Mouse (Mus musculus): ENCODE measurements around the gene Slc22a2.
"Not testable (repeated sequence)": the region's sequence is repeated elsewhere in the genome, so short reads cannot be mapped to it uniquely, and the experiment has no call there.

The Slc22a2 gene

DNA sequence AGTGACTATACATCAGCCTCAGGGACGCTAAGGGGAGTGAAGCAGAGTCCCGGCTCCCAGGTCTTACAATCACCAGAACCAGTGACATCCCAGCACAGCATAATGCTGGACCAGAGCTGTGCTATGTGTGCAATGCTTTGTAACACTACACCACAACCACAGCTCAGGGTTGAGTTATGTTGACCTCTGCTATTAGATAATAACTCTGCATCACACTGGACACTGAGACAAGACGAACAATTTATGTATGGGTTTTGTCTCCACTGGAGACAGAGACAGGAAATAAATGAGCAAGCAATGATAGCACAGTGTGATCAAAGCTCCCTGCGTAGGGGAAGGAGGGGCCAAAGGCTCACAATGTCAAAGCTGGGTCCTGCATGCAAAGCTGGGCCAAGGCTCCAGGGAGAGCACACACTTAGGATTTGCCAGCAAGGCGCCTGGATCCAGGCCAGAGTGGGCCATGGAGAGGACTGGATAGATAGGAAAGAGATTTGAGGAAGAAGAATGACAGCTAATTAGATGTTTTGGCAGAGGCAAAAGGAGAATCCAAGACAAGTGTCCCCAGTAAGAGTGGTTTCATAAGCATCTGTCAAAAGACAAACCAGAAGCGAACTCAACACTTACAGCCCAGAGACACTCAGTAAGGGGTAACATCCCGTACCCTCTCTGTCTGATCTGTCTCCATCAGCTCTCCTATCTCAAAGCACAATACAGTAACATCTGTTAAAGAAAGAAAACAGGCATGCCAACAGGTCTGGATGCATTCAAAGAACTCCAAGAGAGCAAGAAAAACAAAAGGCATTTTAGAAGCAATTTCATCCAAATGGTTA, 48.1 kb downstream of the Slc22a2 start:
- DNase-seq (ENCODE audit: low spot score) = peak; percentile 47

DNA sequence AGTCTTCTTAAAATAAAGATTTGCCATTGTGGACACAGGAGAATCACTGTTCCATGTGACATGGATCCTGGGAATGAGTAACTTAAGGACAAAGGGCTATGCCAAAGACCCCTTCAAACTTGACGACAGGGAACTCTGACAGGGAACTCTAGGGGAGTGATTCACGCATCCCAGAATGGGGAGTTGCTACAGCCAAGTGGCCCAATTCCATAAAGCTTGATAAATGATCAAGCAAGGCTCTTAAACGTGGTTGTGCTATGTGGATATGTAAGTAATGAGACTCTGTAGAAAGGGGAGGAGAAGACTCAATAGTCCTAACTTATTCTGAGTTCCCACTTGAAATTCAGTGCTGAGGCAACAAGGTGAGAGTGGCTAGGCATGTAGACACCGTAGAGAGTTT, 50.9 kb downstream of the Slc22a2 start:
- DNase-seq (ENCODE audit: low spot score) = no peak

DNA sequence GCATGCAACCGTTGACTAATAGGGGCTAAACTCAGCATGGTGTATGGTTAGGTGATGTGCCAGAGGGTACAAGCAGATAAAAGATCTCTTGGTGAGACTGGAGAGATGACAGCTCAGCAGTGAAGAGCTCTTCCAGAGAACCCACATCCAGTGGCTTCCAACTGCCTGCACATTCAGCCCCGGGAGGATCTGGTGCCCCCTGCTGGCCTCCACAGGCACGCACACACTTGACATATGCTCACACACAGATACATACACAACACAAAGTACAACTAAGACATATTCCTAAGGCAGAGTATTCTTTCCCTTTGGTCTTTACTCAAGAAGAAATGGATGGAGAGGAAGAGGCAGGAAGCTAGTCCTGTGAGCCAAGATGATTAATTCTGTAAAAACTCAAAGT, 55.7 kb downstream of the Slc22a2 start:
- DNase-seq (ENCODE audit: low spot score) = no peak

DNA sequence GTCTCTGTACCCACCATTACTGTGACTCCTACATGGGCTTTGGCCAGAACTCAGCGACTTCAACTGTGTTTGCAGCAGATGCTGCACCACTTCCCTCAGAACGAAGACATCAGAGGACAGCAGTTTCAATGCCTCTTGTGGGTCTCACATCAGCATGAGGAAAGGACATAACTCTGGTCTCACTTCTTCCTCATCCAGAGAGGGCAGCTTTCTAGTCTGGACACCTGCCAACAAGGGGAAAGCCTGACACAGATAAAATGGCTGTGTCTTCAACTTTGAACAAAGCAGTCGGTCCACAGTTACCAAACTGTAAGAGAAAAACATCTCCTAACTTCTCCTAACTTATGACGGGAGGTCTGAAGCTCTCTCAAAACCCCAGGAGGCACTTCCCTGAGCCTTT, 57.2 kb downstream of the Slc22a2 start:
- no peak for DNase-seq (ENCODE audit: low spot score)

DNA sequence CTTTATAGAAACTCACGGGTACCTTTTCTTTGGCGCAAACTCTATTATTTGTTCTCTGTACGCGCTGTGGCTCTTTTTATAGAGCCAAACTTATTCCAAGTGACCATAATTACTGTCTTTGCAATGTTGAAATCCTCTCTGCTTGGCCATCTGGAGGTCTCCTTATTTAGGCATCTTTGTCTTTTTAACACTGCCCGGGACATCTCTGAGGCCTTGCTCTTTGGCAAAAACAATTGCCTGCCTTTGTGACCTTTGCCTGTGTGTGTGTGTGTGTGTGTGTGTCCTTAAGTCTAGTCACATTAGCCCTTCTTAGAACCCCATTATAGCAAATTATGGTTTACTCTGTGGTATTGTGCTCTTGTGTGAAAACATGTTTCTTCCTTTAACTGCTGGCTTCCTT, 61.5 kb downstream of the Slc22a2 start:
- DNase-seq (ENCODE audit: low spot score) = no peak

DNA sequence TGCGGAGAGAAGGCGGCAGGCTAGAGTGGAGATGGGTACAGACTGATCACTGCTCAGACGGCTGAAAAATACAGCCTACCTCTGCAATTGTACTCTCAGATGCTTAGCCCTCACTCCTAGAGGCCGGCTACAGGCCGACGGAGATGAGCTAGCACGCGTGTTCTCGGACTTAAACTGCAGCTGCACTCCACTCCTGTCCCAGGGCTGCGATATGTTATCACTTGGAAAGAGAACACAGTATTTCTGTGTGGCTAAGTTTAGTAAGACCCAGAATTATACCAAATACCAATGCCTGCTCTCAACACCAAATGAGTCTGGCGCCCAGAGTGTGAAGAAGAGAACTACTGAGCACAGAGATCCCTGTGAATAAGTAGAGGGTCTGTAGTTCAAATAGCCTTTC, 68.7 kb downstream of the Slc22a2 start:
- no peak for DNase-seq (ENCODE audit: low spot score)

DNA sequence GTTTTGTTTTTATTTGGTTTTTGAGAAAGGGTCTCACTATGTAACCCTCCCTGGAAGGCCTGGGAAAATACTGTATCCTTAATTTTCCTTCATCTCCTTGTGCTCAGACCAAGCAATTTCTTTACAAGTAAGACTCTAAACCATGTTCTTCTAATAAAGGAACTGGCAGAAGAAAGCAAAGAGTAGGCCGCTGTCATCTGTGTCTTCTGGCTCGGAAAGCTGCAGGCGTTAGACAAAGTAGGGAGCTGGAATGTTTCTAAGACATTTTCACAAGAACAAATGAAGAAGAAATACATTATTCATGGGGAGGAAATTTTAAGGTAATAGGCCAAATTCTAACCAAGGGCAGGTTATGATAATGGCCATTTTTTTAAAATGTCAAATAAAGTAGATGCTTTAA, 70.1 kb downstream of the Slc22a2 start:
- no peak for DNase-seq (ENCODE audit: low spot score)

DNA sequence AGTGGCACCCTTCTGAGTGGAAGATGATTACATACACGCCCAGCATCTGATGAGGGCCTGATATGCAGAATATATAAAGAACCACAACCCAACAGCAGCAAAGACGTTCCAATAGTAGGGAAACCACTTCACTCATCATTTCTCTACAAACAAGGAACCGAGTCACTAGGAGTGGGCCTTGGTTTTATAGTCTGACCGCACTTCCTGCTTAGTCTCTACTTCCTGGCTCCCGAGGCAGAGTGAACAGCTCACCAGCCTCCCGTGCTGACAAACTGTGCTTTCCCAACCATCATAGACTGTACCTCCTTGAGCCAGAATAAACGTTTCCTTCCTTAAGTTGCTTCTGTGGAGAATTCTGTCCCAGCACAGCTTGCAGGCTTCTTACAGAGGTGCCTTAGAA, 71.9 kb downstream of the Slc22a2 start:
- no peak for DNase-seq (ENCODE audit: low spot score)

DNA sequence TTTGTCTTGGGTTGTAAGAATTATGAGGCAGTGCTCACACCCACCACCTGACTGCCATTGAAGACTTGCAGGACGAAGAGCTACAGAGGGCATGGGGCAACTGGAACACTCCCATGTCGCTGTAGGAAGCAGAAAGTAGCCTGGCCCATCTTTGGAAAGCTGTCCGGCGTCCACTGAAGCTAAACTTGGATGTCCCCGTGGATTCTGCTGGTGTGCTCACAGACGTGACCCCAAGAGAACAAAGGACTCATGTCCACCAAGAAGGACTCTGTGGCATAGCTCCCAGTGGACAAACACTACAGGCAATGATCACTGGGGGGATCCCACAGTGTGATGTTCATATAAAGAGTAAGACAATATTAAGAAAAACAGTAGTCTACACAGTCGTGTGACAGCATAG, 74.9 kb downstream of the Slc22a2 start:
- DNase-seq (ENCODE audit: low spot score) = no peak

DNA sequence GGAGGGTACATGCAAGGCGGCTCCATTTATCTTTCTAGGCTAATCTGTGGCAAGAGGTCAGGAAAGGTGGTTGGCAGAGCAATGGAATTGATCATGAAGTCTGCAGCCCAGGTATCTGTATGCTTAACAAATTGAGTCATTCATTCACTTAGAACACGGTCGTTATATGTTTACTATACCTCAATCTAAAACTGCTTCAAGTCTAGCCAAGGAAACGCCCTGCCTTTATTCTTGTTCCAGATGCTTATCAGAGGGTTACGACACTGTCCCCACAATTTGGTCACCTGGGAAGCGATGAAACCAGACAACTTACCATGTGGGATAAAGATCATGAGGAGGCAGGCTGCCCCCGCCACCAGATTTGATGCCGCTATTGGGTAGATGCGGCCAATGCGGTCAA, 75.3 kb downstream of the Slc22a2 start:
- DNase-seq (ENCODE audit: low spot score) = no peak

DNA sequence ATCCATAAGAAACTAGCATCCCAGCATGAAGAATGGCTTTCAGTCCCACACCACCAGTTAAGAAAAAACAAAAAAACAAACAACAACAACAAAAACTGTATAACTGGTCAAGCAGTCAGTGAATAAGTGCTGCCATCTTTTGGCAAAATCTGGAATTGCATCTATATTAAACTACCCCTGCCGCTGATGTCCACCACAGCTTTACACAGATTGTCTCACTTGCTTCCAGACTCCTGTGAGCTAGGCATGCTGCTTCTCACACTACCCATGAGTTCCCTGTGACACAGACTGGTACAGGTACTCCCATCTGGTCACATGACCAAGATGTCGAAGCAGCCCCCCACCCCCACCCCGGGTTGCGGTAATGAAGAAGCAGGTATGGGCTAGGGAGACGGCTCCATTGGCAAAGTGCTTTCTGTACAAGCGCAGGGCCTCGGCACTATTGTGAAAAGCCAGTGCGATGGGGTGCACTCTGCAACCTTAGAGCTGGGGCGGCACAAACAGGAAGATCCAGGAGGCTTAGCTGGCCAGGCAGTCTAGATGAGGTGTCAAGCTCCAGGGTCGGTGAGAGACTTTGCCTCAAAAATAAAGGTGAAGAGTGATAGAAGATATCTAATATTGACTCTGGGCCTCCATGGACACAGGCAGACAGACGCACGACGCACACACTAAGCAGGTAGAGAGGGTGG, 76.8 kb downstream of the Slc22a2 start:
- peak; percentile 66 for DNase-seq (ENCODE audit: low spot score)

DNA sequence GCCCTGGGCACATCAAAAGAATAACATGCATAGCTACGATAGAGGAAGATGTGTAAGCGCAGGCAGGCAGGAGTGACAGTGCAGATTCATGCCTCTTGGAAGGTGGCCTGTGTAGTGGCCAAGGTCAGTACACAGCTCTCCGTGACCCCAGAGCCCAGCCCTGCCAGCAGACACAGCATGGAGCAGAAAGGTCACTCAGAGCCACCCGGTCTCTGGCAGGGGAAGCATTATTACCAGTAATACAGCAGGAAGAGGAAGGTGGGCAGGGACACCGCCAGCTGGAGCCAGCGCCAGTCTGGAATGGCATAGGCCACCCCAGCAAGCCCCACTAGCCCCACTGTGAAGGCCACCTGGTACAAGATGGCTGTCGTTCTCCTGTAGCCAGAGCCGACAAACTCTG, 80.2 kb downstream of the Slc22a2 start:
- DNase-seq (ENCODE audit: low spot score) = no peak

DNA sequence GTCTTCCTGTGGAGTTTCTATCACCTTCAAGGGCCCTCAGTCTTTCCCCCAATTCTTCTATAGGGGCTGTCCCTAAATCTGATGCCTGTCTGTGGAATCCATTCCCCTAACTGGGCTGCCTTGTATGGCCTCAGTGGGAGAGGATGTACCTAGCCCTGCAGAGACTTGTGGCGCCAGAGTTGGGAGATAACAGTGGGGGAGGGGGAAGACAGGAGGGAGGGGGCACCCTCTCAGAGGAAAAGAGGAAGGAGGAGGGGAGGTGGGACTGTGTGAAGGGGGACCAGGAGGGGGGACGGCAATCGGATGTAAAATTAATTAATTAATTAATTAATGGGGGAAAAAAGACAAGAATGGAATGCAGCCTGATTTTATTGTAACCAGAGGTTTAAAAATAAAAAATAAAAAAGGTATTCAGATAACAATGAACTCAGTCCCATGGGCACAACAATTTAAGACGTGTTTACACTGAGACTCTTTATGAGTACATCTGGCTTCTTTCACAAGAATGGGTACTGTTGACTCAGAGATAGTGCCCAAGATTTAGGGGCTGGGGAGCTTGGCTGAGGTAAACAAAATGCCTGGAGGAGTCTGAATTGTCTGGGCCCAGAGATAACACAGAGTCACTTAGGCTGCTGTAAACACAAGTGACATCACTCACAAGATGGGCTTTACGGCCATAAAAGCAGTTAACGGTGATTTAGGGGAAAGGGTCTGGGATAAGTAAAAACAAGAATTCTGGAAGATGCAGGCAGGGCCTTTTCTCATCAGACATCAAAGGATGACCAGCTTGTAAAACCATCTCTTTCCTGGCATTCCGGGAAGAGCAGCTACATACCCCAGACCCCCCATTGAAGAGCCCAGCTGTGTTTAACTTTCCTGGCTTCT, 84.8 kb downstream of the Slc22a2 start:
- peak; percentile 81 for DNase-seq (ENCODE audit: low spot score)

DNA sequence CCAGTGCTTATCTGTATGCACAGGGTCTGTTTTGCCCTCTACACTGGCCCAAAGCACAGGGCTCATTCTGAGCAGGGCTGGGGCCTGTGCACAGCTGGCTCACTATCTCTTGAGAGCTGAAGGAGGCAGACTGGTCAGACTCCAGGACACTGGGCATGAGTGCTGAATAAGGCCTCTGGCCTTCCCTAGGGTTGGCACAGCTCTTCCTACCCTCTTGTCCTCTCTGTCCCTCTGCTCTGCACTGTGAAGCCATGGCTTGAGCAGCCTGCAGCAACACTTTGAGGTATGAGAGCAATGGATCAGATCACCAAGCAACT, 85.4 kb downstream of the Slc22a2 start:
- DNase-seq (ENCODE audit: low spot score) = no peak

DNA sequence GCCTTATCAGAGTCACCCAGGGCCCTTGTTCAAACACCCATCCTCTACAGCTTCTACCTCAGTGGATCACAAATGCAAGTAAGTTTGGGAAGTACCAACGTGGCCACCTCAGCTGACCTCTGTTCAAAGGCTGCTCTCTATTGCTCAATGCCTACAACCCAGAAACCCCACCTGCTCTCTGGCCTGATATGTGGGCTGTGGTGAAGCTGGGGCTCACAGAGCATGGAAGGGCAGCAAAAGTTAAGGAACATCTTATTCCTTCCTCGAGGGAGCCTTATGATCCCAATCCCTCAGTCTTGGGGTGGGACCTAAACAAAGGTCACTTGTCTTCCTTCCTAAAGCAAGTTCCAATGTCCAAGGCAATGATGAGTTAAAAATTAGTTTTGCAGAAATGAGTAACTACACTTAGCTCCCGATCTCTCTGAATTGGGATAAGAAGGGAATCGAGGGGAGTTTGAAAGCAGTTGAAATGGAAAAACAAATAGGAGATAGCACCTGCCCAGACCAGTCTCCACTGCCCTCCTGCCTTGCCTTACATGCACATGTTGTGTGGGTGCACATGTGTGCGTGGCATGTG, 87.2 kb downstream of the Slc22a2 start:
- DNase-seq (ENCODE audit: low spot score) = no peak

DNA sequence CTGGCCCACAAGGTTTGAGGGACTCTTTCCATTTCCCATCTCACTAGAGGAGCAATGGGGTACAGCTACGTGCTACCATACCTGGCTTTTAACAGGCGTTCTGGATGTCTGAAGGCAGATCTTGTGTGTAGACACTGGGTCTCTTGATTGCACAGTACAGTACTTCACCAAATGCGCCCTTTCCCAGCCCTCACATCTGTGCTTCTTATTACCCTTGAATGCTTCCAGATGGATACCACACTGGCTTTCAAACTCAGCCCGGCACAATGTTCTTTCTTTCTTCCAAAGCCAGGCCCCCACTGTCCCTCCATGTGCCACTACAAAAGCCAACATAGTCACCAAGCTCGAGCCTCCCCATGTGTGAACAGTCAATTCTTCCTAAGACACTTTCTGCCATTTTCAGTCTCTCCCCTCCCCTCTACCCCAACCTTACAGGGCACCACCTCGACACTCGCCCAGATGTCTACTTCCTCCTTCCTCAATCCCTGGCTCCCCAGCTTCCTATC, 88.4 kb downstream of the Slc22a2 start:
- DNase-seq (ENCODE audit: low spot score) = no peak

DNA sequence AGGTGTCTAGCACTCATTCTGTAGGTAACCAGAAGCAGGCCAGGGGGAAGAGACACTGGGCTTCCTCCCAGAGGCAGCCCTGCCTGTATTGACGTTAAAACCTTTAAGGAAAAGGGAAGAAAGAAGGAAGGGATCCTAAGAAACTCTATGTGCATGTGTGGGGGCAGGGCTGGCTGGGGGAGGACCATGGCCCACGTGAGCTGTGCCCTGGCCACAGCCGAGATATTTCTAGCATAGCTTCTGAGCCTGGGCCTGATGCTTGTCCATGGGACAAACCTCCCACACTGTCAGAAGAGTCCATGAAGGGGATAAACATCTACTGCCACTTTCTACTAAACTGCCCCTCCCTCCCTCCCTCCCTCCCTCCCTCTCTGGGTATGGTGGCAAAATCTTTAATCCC, 89.9 kb downstream of the Slc22a2 start:
- DNase-seq (ENCODE audit: low spot score) = no peak

DNA sequence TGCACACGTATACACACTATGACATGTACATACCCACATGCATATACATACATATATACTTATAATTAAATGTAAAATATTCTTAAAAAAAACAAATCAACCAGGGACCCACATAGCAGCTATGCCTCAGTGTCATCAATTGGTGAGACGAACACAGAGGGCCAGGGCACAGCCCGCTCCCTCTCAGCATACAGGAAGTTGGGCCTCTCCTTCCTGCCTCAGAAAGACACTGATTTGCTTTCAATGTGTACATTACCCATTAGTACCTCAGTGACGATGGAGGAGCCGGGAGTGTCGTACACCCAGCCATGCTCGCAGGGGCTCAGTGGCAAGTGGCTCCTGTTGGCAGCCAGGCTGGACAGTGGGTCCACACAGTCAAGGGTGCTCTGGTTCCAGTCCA, 91.0 kb downstream of the Slc22a2 start:
- not testable (repeated sequence) for DNase-seq (ENCODE audit: low spot score)

DNA sequence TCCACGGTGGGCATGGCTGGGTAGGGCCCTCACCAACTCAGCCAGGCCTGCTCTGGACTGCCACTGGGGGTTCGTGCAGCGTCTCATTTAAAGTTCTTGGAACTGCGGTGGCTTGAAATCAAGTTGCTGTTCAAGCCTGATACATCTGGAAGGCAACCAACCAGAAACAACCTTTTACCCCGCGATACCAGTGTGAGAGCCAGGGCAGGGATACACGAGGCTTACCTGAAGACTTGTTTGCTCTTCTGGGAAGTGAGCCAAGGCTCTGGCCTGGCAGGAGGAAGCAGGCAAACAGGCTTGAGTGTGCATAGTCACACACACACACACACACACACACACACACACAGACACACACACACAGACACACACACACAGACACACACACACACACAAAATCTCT, 91.7 kb downstream of the Slc22a2 start, which contains the start of gene Slc22a1:
TSS of gene Slc22a1 (minus strand) at position 184 of the 400 bp plus-strand sequence.
- no peak for DNase-seq (ENCODE audit: low spot score)

DNA sequence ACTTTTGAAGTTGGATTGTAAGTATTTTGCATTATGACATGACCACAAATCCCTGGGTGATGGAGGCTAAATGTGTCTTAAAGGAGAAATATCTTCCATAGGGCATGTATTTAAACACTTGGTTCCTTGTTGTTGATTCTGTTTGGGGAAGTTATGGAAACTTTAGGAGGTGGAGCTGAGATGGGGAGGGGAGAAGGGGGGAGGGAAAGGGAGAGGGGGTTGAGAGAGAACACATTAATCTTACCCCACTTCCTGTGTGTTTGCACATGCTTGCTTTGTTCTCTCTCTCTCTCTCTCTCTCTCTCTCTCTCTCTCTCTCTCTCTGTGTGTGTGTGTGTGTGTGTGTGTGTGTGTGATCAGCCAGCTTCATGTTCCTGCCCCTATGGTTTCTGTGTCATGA, 93.2 kb downstream of the Slc22a2 start:
- DNase-seq (ENCODE audit: low spot score) = no peak
